Mouse (Mus musculus) right cerebral cortex, adult 2 months (tissue): ENCODE measurements at regions not wholly inside any gene's neighbourhood (a gene's known extent, or its start where the extent isn't known, plus 50 kb on each side); places are given as distances from the start of the nearest gene placed in this dataset.
A peak's percentile ranks its signal among the peaks of the same experiment; 100 is the strongest.
"Not testable (repeated sequence)": the region's sequence is repeated elsewhere in the genome, so short reads cannot be mapped to it uniquely, and the experiment has no call there.

Experiments
- DNase-seq, 2 experiments: peaks; one replicate each; pipeline ENCODE4 v3.0.0; 2021 to 2022; ENCODE audit warnings: low spot score in 2 of 2

- DNase-seq: not testable (repeated sequence)
Measured at GRCm38 (mm10) chr3:7811301-7811700, 1191.1 kb upstream of the 1700008P02Rik start.

GRCm38 (mm10) chr3:7805121-7805520, 1184.9 kb upstream of the 1700008P02Rik start:
- DNase-seq: not testable (repeated sequence)

- DNase-seq: no peak
Measured at GRCm38 (mm10) chr3:7804209-7804608, 1184.0 kb upstream of the 1700008P02Rik start.

- no peak for DNase-seq
Measured at GRCm38 (mm10) chr3:7799486-7799885, 1179.2 kb upstream of the 1700008P02Rik start.

GRCm38 (mm10) chr3:7787665-7788064, 1167.4 kb upstream of the 1700008P02Rik start:
- DNase-seq: peak in 1 of 2 experiments; percentile 10

GRCm38 (mm10) chr3:7785096-7785495, 1164.9 kb upstream of the 1700008P02Rik start:
- no peak for DNase-seq

- DNase-seq: no peak
Measured at GRCm38 (mm10) chr3:7755445-7755844, 1135.2 kb upstream of the 1700008P02Rik start.

- DNase-seq: no peak
Measured at GRCm38 (mm10) chr3:7713741-7714140, 1093.5 kb upstream of the 1700008P02Rik start.

- DNase-seq: no peak
Measured at GRCm38 (mm10) chr3:7713130-7713529, 1092.9 kb upstream of the 1700008P02Rik start.

GRCm38 (mm10) chr3:7712466-7712865, 1092.2 kb upstream of the 1700008P02Rik start:
- no peak for DNase-seq

- DNase-seq: no peak
Measured at GRCm38 (mm10) chr3:7708609-7709008, 1088.4 kb upstream of the 1700008P02Rik start.

- DNase-seq: no peak
Measured at GRCm38 (mm10) chr3:7683536-7683935, 1063.3 kb upstream of the 1700008P02Rik start.

GRCm38 (mm10) chr3:7682816-7683215, 1062.6 kb upstream of the 1700008P02Rik start:
- not testable (repeated sequence) for DNase-seq

GRCm38 (mm10) chr3:7682311-7682710, 1062.1 kb upstream of the 1700008P02Rik start:
- DNase-seq: no peak

GRCm38 (mm10) chr3:7669956-7670355, 1049.7 kb upstream of the 1700008P02Rik start:
- DNase-seq: no peak

GRCm38 (mm10) chr3:7667851-7668250, 1047.6 kb upstream of the 1700008P02Rik start:
- not testable (repeated sequence) for DNase-seq

- not testable (repeated sequence) for DNase-seq
Measured at GRCm38 (mm10) chr3:7666391-7667142, 1046.3 kb upstream of the 1700008P02Rik start.
